Mouse (Mus musculus): ENCODE results near the gene Col19a1. TPM values are rescaled to one million over a fixed set of nuclear protein-coding genes. Genes with fewer than 3 reads are reported as not detected.

Col19a1 gene
- total RNA-seq, 2 experiments from 2014 or later, result 0.10 TPM; not detected in 1

- intact Hi-C loops (cut with DNase I), result no loop called here
- no peak for DNase-seq
These were observed 347.1 kb downstream of the Col19a1 start for GRCm38 (mm10) chr1:24240039-24240691.

GRCm38 (mm10) chr1:24236330-24236729 is 350.9 kb downstream of the Col19a1 start:
- intact Hi-C loops (cut with DNase I), result no loop called here
- no peak for DNase-seq

DNA sequence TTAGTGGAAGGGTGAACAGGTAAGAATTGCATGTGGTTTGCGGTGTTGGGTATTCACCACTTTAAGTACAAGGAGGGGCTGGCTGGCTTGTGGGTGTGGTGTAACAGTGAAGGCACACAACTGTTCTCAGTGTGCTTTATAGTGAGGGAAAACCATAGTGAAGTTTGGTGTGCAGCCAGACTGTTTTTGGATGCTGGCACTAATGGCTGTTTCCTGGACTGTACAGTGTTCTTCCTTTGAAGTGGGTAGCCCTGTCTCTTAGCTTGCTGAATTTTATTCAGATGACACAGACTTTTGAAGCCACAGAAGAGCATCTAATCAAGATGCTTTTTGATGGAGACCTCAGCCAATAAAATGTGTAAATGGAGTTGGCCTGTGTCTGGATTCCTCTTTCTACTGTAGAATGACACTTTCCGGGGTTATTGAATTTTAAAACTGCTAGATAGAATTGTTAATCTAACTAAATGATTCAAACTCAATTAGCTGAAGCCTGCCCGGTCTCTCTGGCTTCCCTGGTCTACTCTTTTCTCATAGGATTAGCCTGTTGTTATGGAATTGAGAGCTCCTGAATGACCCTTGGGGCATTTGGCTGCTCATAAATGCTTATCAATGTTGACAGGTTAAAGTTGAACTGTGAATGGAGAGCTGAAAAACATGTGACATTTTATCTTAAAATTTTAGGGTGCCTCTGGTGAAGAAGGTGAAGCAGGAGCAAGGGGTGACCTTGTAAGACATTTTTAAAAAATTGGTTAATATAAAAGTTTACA is 355.6 kb downstream of the Col19a1 start:
- intact Hi-C loops (cut with DNase I), result no loop called here
- DNase-seq, result no peak

DNA sequence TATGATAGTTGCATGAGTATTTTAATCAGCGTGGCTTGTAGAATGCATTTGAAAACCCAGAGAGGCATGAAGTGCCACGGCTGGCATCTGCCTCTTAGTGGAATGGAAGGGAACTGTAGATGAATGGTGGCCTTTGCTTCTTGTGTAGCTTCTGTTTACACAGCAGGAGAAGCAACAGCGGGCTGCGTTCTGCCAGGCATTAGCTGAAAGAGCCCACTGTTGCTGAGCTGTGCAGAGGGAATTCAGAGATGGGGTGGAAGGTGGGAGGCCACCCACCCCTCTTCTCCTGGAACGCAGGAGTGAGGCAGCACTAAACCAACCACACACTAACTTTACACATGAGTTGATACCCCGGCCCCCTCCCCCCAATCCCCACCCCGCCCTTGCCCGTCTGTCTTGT is 356.8 kb downstream of the Col19a1 start:
- intact Hi-C loops (cut with DNase I), result no loop called here
- DNase-seq, result no peak

DNA sequence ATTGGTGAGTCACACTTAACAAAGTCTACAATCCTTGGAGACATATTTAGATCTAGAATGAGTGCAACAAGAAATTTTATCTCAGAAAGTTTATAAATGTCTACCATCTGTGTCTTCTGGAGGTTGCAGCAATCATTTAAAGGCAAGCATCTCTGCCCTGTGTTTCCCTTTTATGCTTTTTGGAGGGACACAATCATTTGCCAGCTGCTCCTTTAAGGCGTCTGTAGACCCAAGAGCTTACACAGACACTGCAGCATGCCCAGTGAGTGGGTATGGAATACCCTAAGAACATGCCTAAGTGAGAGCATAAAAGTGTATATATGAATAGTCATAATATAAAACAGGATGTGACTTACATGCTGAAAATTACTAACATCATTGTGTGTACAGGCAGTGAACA is 357.7 kb downstream of the Col19a1 start:
- intact Hi-C loops (cut with DNase I), result no loop called here

DNA sequence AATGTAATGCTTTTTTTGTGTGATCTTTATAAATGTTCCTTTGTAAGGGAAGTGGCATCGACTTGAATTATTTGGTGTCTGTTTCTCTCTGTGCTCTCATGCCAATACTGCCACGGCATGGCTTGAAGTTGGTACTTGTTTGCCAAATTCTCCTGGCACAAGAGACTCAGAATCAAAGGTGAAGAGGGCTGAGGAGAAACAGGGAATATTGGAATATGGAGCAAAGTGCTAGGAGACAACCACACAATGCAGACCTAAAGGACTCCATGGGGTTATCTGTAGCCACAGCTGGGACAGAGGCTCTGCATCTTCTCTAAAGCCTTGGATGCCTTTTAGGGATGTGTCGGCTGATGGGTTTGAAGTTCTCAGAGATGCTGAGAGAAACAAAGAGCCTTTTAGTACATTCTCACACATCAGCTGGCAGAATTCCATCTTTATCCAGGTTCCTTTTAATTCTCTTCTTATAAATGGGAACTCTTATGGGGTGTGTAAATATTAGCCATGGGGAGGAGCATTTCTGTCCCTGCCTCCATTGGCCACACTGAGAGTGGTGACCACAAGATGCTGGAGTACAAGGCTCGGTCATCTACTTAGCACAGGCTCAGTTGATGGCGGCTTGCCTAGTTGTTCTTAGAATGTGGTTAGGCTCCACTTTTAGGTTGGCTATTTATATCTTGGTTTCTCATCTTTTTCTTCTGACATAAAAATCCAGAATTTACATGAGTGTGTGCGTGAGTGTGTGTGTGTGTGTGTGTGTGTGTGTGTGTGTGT is 360.1 kb downstream of the Col19a1 start:
- intact Hi-C loops (cut with DNase I), result no loop called here
- DNase-seq, result no peak

More for the DNA sequence above, 357.7 kb downstream of the Col19a1 start:
- no peak for DNase-seq

GRCm38 (mm10) chr1:24225825-24226526 is 361.3 kb downstream of the Col19a1 start:
- intact Hi-C loops (cut with DNase I), result no loop called here
- DNase-seq, result no peak

- intact Hi-C loops (cut with DNase I), result no loop called here
- DNase-seq, result no peak
These were observed 364.2 kb downstream of the Col19a1 start for GRCm38 (mm10) chr1:24222981-24223612.

DNA sequence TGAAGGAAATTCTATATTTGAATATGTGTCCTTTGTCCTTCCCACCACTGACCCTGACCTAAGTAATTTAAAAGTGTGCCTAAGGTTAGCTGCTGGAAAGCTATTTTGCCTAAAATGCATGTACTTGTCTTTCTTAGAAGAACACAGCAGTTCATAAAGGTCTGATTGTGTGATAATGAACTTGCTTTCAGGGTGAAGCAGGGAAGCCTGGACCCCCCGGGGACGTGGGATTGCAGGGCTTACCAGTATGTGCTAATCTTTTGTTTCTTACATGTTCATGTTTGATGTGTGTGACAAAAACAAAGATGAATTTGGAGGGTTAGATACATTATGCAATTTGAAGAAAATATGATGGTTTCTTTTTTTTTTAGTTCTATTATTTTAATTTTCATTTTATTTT is 365.0 kb downstream of the Col19a1 start:
- no peak for DNase-seq
- intact Hi-C loops (cut with DNase I), result no loop called here

DNA sequence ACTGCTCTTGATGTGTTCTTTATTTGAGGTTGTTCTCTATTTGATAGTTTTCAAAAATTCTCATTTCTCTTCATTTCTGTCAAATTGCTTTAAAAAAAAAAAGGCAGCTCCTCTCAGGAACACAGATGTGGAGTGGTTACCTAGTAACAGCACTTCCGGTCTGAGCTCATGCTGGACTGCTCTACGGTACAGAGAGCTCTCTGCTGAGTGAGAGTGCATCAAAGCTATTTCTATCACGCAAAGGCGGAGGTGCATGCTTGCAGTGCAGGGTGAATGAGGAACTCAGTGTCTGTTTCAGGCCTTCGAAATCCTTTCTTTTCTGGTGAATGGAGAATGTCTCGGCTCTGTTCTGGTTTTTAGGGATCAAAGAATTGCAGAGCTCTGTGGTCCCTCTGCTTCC is 368.2 kb downstream of the Col19a1 start:
- no peak for DNase-seq
- intact Hi-C loops (cut with DNase I), result no loop called here

Other genes starting within 250 kb of the Col19a1 start
- gene Lmbrd1, start 91.2 kb upstream of the Col19a1 start, total RNA-seq (2021), result 10 to 100 TPM; 33.7 to 39.4 TPM